Mouse (Mus musculus) C2C12 (cell line): Measurements from ENCODE around the gene Gucd1.

Experiments
- CEBPB ChIP-seq: IDR thresholded peaks from one replicate; pipeline ENCODE4 v1.6.1; 2011; ENCODE audit warnings: low read depth, mild to moderate bottlenecking, control low read depth, moderate library complexity
- CTCF ChIP-seq: IDR thresholded peaks from one replicate; pipeline ENCODE4 v1.5.1; 2011; ENCODE audit not compliant: control insufficient read depth, insufficient read depth, insufficient read length
- MAX ChIP-seq: IDR thresholded peaks from one replicate; pipeline ENCODE4 v1.6.1; 2011; ENCODE audit warnings: mild to moderate bottlenecking, control low read depth
- MYOD1 ChIP-seq: IDR thresholded peaks from one replicate; pipeline ENCODE4 v1.6.1; 2011; ENCODE audit warnings: low read depth; ENCODE audit not compliant: control insufficient read depth, insufficient read length
- MYOG ChIP-seq: IDR thresholded peaks from one replicate; pipeline ENCODE4 v1.6.1; 2011; ENCODE audit not compliant: control insufficient read depth, insufficient read length; ENCODE audit errors: extremely low read depth
- USF1 ChIP-seq: IDR thresholded peaks from one replicate; pipeline ENCODE4 v1.6.1; 2011; ENCODE audit warnings: low read depth, mild to moderate bottlenecking, control low read depth, moderate library complexity

- TF ChIP-seq CTCF (no peak), MYOD1 (no peak), MYOG (no peak), MAX (no peak), USF1 (no peak), CEBPB (no peak)
Measured at GRCm38 (mm10) chr10:75407741-75408140, 110.0 kb downstream of the Gucd1 start.
